9 mouse cellular contexts compared by ENCODE assay signal in the genomic region with DNA sequence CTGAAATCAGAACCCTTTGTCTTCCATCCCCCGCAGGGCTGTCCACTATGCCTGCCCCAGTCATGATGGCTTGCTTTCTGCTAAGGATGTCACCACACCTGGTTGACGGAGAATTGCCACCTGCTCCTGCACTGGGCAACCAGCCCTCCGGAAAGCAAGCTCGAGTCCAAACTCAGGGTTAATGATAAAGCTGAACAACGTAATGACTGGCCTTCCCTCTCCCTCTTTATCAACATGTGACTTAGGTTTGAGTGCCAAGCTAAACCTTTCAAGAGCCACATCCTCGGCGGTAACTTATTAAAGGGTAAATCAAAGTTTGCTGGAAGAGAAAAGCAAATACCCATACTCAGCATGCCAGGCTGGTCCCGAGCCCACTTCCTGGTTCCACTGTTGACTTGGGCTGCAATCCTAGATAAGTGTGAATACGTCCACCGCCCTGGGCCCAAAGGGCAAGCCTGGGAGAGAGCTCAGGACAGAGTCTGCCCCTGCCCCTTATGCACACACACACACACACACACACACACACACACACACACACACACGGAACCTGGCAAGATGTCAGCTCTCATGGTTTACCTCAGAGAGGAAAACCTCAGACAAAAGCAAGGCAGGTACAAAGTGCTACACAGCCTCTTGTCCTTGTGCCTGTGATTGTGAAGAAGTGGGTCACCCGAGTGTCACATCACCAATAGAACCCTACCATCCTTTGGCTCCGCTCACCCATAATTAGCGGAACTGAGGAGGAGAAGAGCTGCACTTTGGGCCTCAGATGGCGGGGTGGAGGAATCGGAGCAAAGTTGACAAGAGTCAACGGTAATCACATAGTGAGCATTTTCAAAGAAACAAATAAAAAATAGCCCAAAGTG.
DNase-seq lines count a peak whose midpoint lies in the region; ATAC-seq lines count a peak whose summit lies in the region.
"Had no signal": no experiment of that assay in that cellular context is flagged by ENCODE, and none has a peak within 500 bp of the region (broad histone marks: within the 10 kb centered on the region; RNA-seq: fewer than 3 reads in every experiment).

No protein-coding gene starts in this region.

- no peak overlapping the region for H3K4me2 ChIP-seq in forebrain, embryonic 12.5 days
- no peak overlapping the region for H3K4me2 ChIP-seq in kidney, embryonic 14.5 days (replicated peaks; ENCODE audit: low read depth, low read length)
- no peak overlapping the region for H3K4me2 ChIP-seq in lung, embryonic 16.5 days (ENCODE audit: low read depth, low read length)
- no peak overlapping the region for H3K4me2 ChIP-seq in midbrain, embryonic 13.5 days (replicated peaks)
- H3K4me2 ChIP-seq: hindbrain, embryonic 15.5 days had no signal

- no peak for ATAC-seq in forebrain, embryonic 12.5 days (ENCODE audit: low FRiP score)
- no peak for ATAC-seq in kidney, embryonic 14.5 days (ENCODE audit: low FRiP score, low TSS enrichment)
- peak; percentile 70 for ATAC-seq in lung, embryonic 16.5 days (ENCODE audit: low read depth)
- no peak for ATAC-seq in midbrain, embryonic 13.5 days

- no peak overlapping the region for H3K9ac ChIP-seq in forebrain, embryonic 12.5 days
- H3K9ac ChIP-seq in kidney, embryonic 14.5 days (ENCODE audit: low read depth, low read length) = no peak overlapping the region
- H3K9ac ChIP-seq in lung, embryonic 16.5 days (ENCODE audit: low read length) = no peak overlapping the region
- no peak overlapping the region for H3K9ac ChIP-seq in midbrain, embryonic 13.5 days (replicated peaks)
- H3K9ac ChIP-seq: hindbrain, embryonic 15.5 days had no signal

- WGBS in forebrain, embryonic 10.5 days = 88% methylated on average over 17 of the region's 17 CpGs
- WGBS in forebrain, embryonic 12.5 days = 81% methylated on average over 17 of the region's 17 CpGs
- 64% methylated on average over 17 of the region's 17 CpGs for WGBS in kidney, embryonic 14.5 days
- WGBS in lung, embryonic 16.5 days = 45% methylated on average over 16 of the region's 17 CpGs
- 83% methylated on average over 17 of the region's 17 CpGs for WGBS in midbrain, embryonic 13.5 days

- no peak overlapping the region for H3K4me3 ChIP-seq in forebrain, embryonic 10.5 days
- no peak overlapping the region for H3K4me3 ChIP-seq in forebrain, embryonic 12.5 days (replicated peaks)
- H3K4me3 ChIP-seq in kidney, embryonic 14.5 days (ENCODE audit: low read length) = no peak overlapping the region
- no peak overlapping the region for H3K4me3 ChIP-seq in lung, embryonic 16.5 days (ENCODE audit: low read length)
- no peak overlapping the region for H3K4me3 ChIP-seq in midbrain, embryonic 13.5 days (replicated peaks)
- H3K4me3 ChIP-seq: hindbrain, embryonic 15.5 days had no signal

- no peak for DNase-seq in forebrain, embryonic 10.5 days (ENCODE audit: extremely low spot score, low spot score)
- peak; percentile 47 for DNase-seq in brain, adult 2 months (ENCODE audit: low read depth, low spot score)
- no peak for DNase-seq in layer of hippocampus, adult 9-11 months
- no peak for DNase-seq in embryo, embryonic 9.5 days (ENCODE audit: extremely low spot score)

- H3K9me3 ChIP-seq in forebrain, embryonic 10.5 days = no peaks in the 10 kb centered on the region
- H3K9me3 ChIP-seq in forebrain, embryonic 12.5 days = no peaks in the 10 kb centered on the region
- H3K9me3 ChIP-seq in kidney, embryonic 14.5 days (ENCODE audit: control insufficient read depth, low read length) = no peaks in the 10 kb centered on the region
- no peaks in the 10 kb centered on the region for H3K9me3 ChIP-seq in lung, embryonic 16.5 days (ENCODE audit: control insufficient read depth, low read length)
- H3K9me3 ChIP-seq in midbrain, embryonic 13.5 days = no peaks in the 10 kb centered on the region
- H3K9me3 ChIP-seq: hindbrain, embryonic 15.5 days had no signal

- H3K27ac ChIP-seq in forebrain, embryonic 10.5 days = 0 out of 2 replicates have a peak overlapping the region, but pooled peaks have one; percentile 40
- no peak overlapping the region for H3K27ac ChIP-seq in forebrain, embryonic 12.5 days
- H3K27ac ChIP-seq in kidney, embryonic 14.5 days (ENCODE audit: low read depth, low read length) = peak overlapping the region; percentile 74
- H3K27ac ChIP-seq in lung, embryonic 16.5 days (ENCODE audit: low read length) = peak overlapping the region; percentile 83
- H3K27ac ChIP-seq in midbrain, embryonic 13.5 days = no peak overlapping the region
- H3K27ac ChIP-seq: hindbrain, embryonic 15.5 days had no signal

- no peaks in the 10 kb centered on the region for H3K36me3 ChIP-seq in forebrain, embryonic 10.5 days (replicated peaks)
- no peaks in the 10 kb centered on the region for H3K36me3 ChIP-seq in forebrain, embryonic 12.5 days (replicated peaks)
- H3K36me3 ChIP-seq in kidney, embryonic 14.5 days (ENCODE audit: control insufficient read depth, insufficient read depth, low read length) = no peaks in the 10 kb centered on the region
- no peaks in the 10 kb centered on the region for H3K36me3 ChIP-seq in lung, embryonic 16.5 days (ENCODE audit: control insufficient read depth, insufficient read depth, low read length)
- no peaks in the 10 kb centered on the region for H3K36me3 ChIP-seq in midbrain, embryonic 13.5 days
- H3K36me3 ChIP-seq: hindbrain, embryonic 15.5 days had no signal

- no peaks in the 10 kb centered on the region for H3K27me3 ChIP-seq in forebrain, embryonic 10.5 days (ENCODE audit: poor library complexity, severe bottlenecking)
- no peaks in the 10 kb centered on the region for H3K27me3 ChIP-seq in forebrain, embryonic 12.5 days
- no peaks in the 10 kb centered on the region for H3K27me3 ChIP-seq in kidney, embryonic 14.5 days (ENCODE audit: control insufficient read depth, insufficient read depth, low read length)
- H3K27me3 ChIP-seq in lung, embryonic 16.5 days (ENCODE audit: control insufficient read depth, insufficient read depth, low read depth, low read length) = no peaks in the 10 kb centered on the region
- no peaks in the 10 kb centered on the region for H3K27me3 ChIP-seq in midbrain, embryonic 13.5 days
- H3K27me3 ChIP-seq: hindbrain, embryonic 15.5 days had no signal

- H3K4me1 ChIP-seq in forebrain, embryonic 10.5 days = peaks cover 72% of the 10 kb centered on the region
- H3K4me1 ChIP-seq in forebrain, embryonic 12.5 days = peaks cover 53% of the 10 kb centered on the region
- H3K4me1 ChIP-seq in kidney, embryonic 14.5 days (ENCODE audit: control insufficient read depth, insufficient read depth, low read length) = peaks cover 78% of the 10 kb centered on the region
- peaks cover 77% of the 10 kb centered on the region for H3K4me1 ChIP-seq in lung, embryonic 16.5 days (replicated peaks; ENCODE audit: control insufficient read depth, insufficient read depth, low read length)
- H3K4me1 ChIP-seq in midbrain, embryonic 13.5 days (replicated peaks) = peaks cover 45% of the 10 kb centered on the region

Comparison
In these comparisons a context has a peak if more than half of its experiments do, and no peak if none do; other contexts are left out.
1. H3K27ac ChIP-seq: peak in forebrain, embryonic 10.5 days (single experiment), kidney, embryonic 14.5 days (single experiment) and lung, embryonic 16.5 days (single experiment); none in forebrain, embryonic 12.5 days (single experiment) and midbrain, embryonic 13.5 days (single experiment).